Mouse (Mus musculus) adrenal gland, postnatal 36 days (tissue): ENCODE data around the gene Slit1. TPM values are rescaled to one million over a fixed set of nuclear protein-coding genes. Genes with fewer than 3 reads are reported as not detected.

Experiments
- DNase-seq, 2 experiments: peaks; one replicate each; pipeline ENCODE4 v3.0.0; 2021; ENCODE audit warnings: mixed read lengths in 1 of 2
- long read RNA-seq, 2 experiments: library from polyadenylated mRNA; stranded (forward); transcript quantifications; one replicate each; pipeline ENCODE4 v2.0.0; 2021; ENCODE audit warnings: borderline sequencing depth in 2 of 2
- total RNA-seq, 2 experiments: library from RNA; stranded (reverse); gene quantifications; 2 replicates each; pipeline ENCODE4 v1.2.3; 2021

Gene Slit1
- 10 to 100 TPM in 1 of 2 experiments, 1 to 10 TPM in 1; 7.6 to 18.4 TPM for total RNA-seq
- long read RNA-seq, experiment 1, partial matches to known transcripts = 0 of 1 reads
- long read RNA-seq, experiment 1, other reads (novel, unspliced or antisense) = 1 of 1 reads
- long read RNA-seq, experiment 2, partial matches to known transcripts = 1 of 3 reads
- long read RNA-seq, experiment 2, other reads (novel, unspliced or antisense) = 2 of 3 reads

DNA sequence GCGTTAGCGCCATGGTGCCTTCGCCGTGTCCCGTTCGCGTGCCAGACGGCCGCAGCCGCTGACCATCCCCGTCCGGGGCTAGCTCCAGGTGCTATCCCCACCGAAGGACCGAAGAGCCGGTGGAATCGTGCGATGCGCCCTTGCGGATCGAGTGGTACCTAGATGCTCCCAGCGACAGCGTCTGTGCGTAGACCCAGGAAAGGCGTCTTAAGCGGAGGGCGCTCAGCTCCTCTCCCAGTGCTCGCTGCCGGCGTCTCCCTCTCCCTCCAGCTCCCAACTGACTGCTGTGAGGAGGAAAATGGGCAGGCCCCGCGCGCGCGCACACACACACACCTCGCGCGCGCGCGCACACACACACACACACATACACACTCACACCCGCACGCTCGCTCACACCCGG is at the start of gene Slit1:
Slit1 (minus strand) TSS at position 270 of the 400 bp plus-strand sequence.
- DNase-seq = peak in 1 of 2 experiments; percentile 11

DNA sequence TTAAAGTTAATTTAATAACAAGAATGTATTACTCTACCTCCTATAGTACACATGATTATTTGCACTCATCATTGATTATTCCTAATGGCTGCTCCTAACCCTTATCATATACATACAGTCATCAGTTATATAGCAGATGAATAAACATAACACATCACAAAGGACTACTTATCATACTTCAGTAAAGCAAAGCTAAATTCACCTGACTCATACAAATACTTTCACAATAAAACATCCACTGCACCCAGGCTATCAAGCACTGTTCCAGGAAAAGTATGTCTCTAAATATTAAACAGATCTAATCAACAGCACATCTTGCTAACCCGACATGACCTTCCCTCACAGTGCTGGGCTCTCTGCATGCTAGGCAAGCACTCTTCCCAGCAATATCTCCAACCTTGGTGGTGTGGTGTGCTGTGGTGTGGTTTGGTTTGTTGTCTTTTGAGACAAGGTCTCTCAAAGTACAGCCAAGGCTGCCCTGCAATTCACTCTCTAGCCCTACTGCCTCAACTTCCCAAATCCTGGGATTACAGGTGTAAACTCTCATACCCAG is 49.5 kb upstream of the Slit1 start:
- no peak for DNase-seq

DNA sequence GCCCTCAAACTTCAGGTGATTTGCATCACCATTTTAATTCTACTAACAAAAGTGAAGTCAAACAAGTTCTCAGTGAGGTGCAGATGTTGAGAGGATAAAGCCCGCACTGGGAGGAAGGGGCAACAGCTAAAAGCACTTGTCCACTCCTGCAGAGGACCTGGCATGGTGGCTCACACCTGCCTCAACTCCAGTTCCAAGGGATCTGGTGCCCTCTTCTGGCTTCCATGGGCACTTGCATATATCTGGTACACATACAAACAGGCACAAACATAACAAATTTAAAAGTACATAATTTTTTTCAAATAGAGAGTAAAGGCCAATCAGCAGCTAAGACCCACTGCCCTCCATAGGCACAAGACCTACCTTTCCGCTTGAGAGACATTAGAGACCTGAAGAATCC is 47.9 kb upstream of the Slit1 start:
- DNase-seq = no peak

DNA sequence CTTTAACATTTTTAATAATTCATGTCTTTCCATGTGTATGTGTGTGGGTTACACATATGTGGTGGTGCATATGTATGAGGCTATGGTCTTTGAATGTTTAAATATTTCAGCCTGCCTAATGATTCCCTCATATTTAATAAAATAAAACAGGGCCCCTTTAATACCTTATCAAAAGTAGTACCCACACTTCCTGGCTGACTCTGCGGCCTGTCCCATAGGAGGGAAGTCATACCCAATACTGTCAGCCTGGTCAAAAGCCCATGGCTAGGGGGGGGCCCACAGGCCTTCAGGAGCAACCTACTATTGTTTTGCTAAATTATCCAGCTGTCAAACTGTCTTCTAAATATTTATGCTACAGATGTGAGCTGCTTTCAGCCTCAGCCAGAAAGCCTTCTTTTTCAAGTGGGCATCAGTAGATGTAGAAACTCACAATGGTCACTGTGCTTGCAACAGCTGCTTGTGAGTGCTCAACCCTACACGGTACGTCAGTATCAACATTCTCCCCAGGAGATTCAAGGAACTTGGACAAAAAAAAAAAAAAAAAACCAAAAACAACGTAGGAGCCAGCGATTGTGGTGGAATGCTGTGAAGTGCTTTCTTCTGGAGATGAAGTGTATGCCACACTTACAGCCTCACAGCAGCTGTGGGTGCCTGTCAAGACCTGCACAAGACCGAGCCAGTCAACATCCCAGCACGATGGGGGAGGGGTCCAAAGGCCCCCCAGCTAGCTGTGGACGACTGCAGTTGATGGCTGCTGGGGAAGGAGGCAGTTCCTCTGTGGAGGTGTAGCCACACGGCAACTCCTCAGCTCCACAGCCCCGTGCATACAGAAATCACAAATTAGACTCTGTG is 45.9 kb upstream of the Slit1 start:
- no peak for DNase-seq

DNA sequence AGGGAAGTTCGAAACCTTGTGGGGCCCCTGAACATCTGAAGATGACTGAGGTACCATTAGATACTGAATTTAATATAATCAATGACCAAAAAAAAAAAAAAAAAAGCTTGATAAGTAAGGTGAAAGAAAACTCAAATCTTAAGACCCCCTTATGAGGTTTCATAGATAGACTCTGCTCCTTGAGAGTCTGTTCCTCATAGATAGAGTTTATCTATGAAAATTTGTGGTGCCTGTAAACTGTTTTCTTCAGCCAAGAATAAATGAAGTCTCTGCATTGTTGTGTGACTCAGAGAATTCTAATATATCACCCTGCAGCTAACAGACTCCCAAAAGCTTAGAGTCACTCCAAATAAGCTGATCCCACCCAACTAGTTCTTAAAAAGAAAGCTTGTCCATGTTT is 43.4 kb upstream of the Slit1 start:
- DNase-seq = no peak

DNA sequence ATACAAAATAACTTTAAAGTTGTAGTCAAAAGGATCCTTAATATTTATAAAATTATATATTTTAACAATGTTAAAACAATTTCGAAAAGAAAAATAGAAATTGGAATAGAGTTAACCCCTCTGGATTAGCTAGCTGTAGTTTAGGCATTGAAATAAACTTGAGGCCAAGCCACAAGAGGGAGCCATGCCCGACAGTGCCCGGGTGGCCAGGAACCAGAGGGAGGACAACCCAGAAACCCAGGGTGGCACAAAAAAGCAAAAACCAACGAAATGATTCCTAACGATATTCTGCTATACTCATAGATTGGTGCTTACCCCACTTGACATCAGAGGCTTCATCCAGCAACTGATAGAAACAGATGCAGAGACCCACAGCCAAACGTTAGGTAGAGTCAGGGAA is 34.0 kb upstream of the Slit1 start:
- peak; percentile 31 to 60 for DNase-seq

DNA sequence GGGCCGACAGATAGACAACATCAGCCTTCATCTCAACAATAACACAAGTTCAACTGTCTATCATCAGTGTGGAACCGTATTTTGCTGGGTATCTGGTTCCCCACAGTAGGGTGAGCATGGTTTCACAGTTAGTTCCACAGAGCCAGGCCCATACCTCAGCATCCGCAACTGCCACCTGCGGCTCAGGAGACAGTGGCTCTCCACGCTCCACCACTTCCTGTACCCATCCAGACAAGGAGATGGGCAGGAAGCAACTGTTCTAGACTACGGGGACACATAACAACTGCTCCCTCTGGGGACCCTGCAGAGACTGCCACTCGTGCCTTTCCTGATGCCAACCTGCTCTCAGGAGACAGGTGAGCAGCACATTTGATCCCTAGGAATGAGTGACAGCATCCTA is 25.2 kb upstream of the Slit1 start:
- DNase-seq = no peak

DNA sequence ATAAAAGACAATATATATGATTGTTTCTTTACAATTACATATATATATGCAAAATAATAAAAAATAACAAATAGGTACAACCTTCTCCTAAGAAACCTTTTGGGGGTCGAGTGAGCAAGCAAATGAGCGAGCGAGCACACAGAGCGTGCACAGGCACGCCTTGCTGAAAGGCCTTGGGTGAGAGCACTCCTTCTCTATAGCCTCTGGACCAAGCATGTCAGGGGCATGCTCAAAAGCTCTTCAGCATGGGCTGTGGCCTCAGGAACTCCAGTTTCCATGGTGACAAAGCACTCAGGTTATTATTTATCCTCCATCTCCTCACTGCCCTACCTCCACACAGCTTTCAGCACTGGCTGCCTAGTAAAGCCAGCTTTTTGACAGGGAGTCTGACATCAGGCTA is 23.2 kb upstream of the Slit1 start:
- no peak for DNase-seq

DNA sequence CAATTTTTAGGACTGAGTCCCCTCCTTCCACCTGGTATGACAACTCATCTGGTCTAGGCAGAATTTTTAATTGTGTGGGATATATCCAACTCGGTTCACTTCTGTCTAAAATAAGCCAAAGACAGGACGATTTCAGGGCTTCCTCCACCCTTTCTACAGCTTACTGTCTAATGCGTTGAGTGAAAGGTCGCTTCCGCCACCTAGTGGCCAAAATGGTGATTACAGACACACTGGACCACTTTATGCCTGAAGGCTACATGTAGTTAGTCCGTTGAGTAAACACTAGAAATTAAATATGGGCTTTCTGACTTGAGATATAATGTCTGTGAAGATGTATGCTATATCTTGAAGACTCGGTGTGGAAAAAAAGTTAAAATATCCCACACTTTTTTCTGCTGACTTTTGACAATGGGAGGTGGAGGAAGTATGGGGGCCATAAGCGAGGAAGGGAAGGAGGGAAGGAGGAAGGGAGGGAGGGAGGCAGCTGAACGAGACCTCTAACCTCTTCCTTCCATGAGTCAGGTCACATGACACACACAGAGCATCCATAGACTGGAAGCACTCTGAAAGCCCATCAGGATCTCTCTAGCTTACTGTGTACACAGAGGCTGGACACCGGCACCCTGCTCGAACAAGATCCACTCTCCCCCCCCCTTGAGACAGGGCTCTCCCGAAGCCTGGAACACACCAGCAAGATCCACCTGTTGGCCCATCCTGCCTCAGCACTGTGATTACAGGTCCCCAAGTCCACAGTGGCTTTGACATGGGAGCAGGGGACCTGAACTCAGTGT is 20.6 kb upstream of the Slit1 start:
- DNase-seq = peak; percentile 85 to 87

DNA sequence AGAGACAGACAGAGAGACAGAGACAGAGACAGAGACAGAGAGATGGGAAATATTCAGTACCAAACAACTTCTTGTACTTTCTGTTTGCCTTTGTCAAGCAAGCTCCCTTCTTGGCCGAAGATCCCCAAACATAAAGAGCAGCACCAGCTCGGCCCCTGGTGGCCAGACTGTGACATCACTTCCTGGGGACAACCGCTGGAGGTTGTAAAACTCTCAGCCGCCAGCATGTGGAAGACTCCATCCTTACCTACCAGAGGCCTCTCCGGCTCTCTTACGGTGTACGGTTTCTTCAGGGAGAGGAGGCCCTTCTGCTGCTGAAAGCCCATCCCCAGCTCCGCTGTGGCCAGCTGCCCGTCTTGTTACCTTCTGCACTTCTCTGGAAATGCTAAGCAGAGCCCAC is 18.1 kb upstream of the Slit1 start:
- DNase-seq = peak; percentile 29 to 34

DNA sequence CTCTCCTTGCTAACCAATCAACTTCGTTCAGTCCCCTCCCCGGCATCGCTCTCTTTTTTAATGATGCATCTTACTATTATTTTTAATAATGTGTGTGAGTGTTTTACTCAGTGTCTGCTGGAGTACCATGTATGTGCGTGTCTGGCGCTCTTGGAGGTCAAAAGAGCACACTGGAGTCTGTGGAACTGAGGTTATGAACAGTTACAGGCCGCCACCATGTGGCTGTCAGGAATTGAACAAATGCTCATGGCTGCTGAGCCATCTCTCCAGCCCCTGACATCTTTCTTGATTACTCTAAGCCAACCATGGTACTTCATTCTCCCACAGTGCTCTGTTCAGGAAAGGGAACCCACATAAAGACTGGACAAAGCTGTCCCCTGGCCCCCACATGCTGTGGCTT is 16.3 kb upstream of the Slit1 start:
- DNase-seq = peak; percentile 29 to 53

DNA sequence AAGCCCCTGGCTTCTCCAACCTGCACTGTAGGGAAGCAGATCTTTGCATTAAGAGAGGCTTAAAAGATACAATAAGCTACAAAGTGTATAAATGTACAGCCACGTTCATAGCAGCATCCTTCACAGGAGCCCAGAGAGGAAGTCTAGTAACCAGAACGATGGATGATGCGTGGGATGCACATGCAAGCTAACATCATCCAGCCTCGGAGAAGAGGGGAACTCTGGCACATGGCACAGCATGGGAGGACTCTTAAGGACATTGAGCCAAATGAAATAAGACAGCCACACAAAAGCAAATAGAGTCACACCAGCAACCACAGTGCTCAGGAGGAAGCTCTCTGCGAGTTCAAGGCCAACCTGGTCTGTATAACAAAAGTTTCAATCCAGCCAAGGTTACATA is 15.8 kb upstream of the Slit1 start:
- DNase-seq = no peak

DNA sequence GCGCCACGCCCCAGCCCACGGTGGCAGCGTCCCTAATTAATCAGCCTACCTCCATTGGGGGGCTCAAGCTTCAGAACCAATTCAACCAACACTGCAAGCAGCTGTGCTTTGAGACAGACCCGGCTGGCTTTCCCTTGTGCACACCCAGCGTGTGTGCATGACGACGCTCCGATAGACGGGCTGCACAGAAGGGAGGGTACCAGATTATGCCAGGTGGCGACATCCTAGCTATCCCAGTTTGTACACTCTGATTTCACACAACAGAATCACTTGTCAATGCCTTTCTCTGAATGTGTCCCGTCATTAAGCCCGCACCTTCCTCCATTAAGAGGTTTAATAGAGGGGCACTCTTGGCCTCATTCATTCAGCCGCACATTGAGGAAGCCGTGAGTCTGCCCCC is 11.3 kb upstream of the Slit1 start:
- DNase-seq = no peak

DNA sequence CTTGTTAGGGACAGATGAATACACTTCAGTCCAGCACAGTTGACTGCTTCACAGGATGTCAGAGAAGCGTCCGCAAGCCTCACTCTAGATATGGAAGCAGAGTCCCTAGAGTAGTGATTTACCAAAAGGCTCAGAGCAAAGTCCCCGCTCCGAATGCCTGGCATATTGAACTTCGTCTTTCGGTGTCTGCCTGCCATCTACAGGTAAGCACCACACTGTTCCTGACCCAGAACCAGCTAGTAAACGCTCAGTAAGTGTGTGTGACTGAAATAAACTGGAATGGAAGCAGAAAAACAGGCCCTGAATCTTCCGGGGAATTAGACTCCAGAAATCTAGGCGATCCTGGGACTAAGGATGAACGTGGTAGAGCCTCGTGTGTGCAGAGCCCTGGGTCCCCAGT is 8.4 kb upstream of the Slit1 start:
- no peak for DNase-seq

DNA sequence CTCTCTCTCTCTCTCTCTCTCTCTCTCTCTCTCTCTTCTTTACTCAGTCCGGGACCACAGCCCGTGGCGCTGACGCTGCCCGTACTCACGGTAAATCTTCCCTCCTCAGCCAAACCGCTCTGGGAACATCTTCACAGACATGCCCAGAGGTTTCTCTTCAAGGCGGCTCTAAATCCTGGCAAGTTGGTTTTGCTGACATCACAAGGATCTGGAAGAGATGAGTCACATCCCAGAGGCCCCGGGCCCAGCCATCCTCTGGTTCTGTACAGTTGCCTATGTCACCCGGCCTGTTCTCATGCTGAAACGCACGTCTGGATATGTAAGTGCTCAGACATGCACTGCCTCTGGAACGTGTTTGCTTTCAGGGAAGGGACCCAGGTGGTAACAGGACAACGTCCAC is 4.0 kb upstream of the Slit1 start:
- peak; percentile 35 to 57 for DNase-seq

DNA sequence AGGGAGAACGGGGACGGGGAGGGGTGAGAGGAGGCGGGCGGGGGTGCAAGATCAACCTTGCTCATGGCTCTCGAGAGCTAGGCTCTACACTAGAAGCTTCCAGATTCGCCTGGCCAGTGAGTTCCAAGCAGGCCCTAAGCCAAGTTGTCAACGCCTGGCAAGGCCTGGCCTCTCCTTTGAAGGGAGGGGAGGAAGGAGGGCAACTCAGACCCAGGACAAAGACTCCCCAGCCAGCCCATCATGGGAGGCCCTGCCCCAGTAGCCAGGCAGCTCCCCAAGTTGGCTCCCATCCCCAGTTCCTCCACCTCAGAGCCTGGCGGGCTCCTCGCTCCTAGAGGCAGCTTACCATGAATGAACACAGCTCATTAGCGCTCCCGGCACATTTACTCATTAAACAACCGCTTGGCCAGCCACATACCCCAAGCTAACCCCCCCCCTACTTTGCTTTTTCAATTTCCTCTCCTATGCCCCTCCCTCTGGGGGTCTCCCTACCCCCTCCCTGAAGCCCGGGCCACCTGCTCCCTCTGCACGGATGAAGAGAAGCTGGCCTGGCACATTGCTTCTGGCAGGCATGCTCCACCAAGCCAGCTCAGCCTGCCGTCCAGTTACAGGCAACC is 2.6 kb upstream of the Slit1 start:
- DNase-seq = peak in 1 of 2 experiments; percentile 17

DNA sequence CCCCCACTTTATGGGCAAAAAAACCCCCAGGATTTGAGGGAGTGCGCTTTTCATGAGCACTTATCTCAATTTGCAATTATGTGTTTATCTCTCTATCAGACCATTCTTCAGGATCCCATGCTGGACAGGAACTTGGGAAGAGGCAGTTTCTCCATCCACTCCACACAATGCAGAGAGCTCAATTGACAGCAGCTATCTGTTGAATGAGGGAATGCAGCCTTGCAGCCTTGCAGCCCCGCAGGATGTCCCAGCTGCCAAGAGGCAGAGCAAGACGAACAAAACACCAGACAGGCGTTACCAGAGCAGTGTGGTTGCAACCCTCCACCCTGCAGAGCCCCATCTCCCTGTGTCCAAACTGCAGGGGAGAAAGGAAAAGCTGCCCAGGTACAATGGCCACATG is 4.6 kb downstream of the Slit1 start:
- DNase-seq = no peak

DNA sequence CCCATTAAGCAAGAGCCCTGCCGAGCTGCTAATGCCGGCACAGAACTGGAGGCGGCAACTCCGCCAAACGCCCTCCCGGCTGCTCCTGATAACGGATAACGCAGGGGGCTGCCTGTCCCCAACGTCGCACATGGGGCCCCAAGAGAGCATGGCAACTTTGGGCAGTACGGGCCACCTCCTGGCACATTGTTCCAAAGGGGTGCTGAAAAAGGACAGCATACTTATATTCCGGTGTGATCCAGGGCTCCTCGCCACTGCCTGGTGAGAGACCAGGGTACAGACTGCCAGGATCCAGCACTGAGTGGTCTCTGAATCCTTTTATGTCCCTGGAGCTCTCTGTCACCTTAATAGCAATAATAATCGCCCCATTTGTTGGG is 5.0 kb downstream of the Slit1 start:
- no peak for DNase-seq

DNA sequence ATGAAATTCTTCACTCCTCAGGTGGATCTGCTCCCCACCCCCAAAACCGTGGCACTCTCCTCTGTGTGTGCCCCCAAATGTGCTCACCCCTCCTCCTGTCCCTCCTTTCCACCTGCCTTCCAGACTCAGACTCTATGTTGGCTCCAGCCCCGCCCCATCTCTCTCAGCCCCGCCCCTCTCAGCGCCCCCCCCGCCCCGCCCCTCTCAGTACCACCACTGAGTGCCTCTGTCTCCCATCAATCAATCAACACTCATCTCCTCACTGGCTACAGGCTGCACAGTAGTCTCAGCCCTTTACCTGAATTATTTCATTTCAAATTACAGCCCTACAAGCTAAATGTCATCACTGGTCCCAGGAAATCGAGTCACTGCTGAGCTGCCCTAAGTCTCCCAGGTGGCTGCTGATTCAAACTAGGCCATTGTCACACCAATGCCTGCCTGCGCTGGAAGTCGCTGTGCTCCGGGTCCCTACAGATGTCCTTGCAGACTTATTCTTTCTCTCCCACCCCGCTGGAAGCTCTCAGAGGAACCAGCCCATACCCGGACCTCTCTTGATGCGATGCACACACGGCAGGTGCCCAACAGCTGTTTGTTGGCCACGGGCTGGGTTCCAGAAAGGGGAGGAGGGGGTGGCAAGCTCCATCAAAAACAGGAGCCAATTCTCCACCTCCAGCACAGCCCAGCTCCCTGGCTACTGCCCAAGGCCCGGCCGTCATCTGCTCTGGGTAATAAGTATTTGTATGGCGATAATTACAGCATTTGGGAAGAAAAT is 5.6 kb downstream of the Slit1 start:
- peak in 1 of 2 experiments; percentile 21 for DNase-seq

DNA sequence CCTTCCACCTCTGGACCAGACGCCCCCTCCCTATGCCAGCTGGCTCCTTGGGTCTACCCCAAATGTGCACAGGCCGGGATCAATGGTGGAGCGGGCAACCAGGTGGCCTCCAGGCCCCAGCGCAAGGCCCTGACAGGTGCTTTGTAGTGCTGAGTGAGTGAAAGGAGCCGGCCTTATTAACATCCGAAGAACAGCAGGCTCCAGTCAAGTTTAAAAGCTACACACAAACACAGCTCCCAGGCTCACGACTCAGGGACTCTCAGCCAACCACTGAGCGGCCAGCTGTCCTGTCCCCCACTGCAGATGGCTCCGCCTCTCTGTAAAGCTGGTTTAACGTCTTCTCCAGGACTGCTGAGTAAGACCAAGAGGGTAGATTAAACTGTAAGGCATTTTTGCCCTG is 8.8 kb downstream of the Slit1 start:
- DNase-seq = no peak

DNA sequence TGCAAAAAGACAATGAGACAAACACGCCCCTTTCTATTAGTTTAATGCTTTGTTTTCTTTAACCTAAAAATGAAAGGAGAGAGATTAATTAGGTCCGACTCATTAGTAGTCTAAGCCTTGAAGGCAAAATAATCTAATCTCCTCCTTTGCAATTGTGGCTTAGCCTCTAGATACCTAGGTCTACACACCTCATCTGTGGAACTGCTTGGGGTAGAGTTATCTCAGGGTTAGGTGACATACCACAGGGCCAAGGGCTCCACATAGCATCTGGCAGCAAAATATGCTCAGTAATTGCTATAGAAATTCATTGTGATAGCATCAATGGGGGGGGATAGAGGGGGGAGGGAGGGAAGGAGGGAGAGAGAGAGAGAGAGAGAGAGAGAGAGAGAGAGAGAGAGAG is 18.0 kb downstream of the Slit1 start:
- DNase-seq = no peak
